Mouse (Mus musculus): Measurements from ENCODE around the gene Vav1.

The Vav1 gene

DNA sequence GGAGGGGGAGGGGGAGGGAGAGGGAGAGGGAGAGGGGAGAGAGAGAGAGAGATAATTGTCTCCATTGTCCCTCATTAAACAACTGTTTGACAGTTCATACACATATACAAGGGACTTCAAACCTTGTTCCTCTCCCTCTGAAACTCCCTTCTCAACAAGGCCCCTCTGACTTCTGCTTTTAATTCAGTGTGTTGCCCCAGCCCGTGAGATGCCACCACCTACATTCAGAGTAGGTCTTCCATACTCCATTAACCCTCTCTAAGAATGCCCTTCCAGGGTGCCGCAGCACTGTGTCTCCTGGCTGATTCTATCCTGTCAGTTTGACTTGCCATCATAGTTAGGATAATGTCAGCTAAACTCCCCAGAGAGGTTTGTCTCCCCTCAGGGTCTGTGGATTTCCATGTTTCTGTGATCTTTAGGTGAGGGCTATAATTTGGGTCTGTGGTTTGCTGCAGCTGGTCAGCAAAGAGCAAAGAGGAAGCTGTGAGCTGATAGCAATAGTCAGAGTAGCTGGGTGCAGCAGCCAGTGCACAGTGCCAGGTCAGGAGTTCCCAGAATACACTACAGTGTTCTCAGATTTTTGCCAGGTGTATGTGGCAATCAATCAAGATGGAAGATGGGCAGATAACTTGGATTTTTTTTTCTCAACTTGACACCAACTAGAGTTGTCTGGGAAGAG is 65.3 kb downstream of the Vav1 start:
- DNase-seq, result no peak

DNA sequence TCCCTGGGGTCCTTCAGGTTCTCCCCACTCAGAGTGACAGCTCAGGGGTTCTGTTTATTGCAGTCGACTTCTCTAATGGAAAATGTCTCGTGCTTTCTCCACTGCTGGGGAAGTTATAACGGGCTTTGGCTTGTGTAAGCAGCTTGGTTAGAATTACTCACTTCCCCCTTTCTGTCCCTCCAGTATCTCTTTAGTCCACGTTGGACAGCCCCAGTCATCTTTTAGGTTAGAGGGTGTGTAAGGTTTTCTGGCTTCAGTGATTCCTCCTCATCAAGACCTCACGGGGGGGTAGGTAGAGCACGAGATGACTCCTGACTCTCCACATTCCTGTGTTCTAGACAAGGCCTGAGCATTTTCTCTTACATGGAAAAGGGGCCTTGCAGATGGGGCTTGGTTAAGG is 68.1 kb downstream of the Vav1 start:
- DNase-seq, result no peak

- DNase-seq, result no peak
These were observed 68.9 kb downstream of the Vav1 start for GRCm38 (mm10) chr17:57347781-57348180.

DNA sequence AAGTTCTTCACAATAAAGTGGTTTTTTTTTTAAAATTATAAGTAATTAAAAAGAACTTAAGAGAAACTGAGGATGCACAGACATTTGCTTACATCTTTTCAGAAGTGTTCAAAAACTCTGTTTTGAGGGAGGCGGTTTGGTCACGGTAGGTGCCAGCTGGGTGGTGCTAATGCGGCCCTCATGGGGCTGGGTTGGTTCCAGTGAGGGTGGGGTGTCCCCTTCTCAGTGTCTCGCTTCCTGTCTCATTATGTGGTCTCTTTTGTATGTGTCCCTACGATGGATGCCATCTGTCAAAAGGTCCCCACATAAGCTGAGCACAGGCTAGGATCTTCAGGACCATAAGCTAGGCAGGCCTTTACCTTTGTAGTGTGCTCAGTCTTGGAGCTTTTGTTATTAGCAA is 70.2 kb downstream of the Vav1 start:
- no peak for DNase-seq

DNA sequence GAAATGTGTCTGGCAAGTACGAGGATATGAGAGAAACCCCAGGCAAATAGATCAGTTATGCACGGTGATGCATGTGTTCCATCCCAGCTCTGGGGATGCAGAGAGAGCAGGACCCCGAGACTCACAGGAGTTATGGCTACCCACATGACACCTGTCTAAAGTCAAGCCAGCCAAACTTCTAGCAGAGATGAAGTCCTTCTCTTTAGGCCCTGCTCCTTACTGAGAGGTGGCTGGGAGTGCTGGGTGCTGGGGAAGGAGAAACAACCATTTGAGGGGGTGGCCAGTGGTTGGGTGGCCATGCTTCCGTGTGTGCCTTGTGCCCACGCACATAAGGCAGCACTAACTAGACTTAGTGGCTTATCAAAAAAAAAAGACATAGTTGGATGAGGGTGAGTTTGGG is 71.3 kb downstream of the Vav1 start:
- no peak for DNase-seq

GRCm38 (mm10) chr17:57351107-57351506 is 72.2 kb downstream of the Vav1 start:
- DNase-seq, result no peak

DNA sequence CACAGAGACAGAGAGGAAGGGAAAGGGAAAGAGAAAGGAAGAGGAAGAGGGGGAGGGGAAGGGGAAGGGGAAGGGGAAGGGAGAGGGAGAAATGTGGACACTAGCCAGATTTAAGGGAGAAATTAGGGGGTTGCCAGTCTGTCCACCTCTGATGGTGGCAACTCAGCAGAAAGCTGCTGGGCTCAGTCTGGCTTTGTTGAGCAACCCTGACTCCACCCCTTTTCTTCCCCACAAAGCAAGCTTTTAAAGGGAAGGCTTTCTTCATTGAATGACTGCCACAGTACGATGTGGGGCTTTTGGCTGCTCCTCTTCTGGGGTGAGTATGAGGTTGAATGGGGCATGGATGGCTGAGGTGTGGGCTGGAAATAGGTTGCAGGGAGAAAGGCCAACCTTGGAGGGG is 79.5 kb downstream of the Vav1 start, which contains the start of gene Adgre1:
Adgre1 (plus strand) TSS at position 251 of the 400 bp plus-strand sequence.
- DNase-seq, result no peak

- DNase-seq, result no peak
These were observed 80.8 kb downstream of the Vav1 start for GRCm38 (mm10) chr17:57359485-57360241.

Data from right cerebral cortex, postnatal 14 days (tissue).